Mouse (Mus musculus) heart, adult 2 months (tissue): ENCODE results near the gene Ear2.
"Not testable (repeated sequence)": the region's sequence is repeated elsewhere in the genome, so short reads cannot be mapped to it uniquely, and the experiment has no call there.

ENCODE experiments used
- CTCF ChIP-seq: fragments of 200-600 bp; IDR thresholded peaks from 2 replicates; pipeline ENCODE4 v1.8.1; 2022; ENCODE audit warnings: antibody characterized with exemption, mild to moderate bottlenecking, moderate library complexity
- EP300 ChIP-seq: fragments of 200-500 bp; IDR thresholded peaks from 2 replicates; pipeline ENCODE4 v1.6.1; 2011; ENCODE audit warnings: low read depth, low read length, control low read depth; ENCODE audit not compliant: insufficient read depth
- POLR2A ChIP-seq: fragments of 200-500 bp; IDR thresholded peaks from 2 replicates; pipeline ENCODE4 v1.6.1; 2011; ENCODE audit warnings: mild to moderate bottlenecking, low read depth, low read length, control low read depth; ENCODE audit not compliant: insufficient read depth

- not testable (repeated sequence) for TF ChIP-seq CTCF, POLR2A, EP300
Measured at GRCm38 (mm10) chr14:44094445-44094844, 8.0 kb upstream of the Ear2 start.
